Mouse (Mus musculus): Measurements from ENCODE around the gene Sclt1. TPM values are rescaled to one million over a fixed set of nuclear protein-coding genes. Genes with fewer than 3 reads are reported as not detected.

Gene Sclt1
- total RNA-seq, 2 experiments from 2014 or later = 24.2 to 35.2 TPM

GRCm38 (mm10) chr3:41589246-41589914 lies 152.9 kb downstream of the Sclt1 start:
- ATAC-seq (replicated peaks; ENCODE audit: low FRiP score, poor library complexity, severe bottlenecking) = no peak

- no peak for ATAC-seq (replicated peaks; ENCODE audit: low FRiP score, poor library complexity, severe bottlenecking)
Observed at GRCm38 (mm10) chr3:41588495-41588894, 153.8 kb downstream of the Sclt1 start.

DNA sequence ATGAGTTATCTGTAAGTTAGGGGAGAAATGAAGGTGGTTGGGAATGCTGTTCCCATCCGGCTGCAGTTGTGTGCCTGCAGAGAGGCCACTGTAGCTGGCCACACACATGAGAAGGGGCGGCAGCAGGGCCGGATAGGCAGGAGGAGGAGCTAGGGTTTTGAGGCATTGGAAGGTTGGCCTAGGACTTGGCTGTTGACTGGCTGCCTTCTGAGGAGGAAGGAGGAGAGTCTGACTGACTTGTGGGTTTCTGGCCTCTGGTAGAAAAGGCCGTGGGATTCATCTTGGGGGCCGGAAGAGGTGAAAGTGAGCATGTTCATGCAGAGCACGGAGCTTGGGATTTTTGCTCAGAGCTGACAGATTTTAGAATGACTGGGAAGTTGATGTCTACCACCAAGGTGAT lies 154.7 kb downstream of the Sclt1 start:
- ATAC-seq (replicated peaks; ENCODE audit: low FRiP score, poor library complexity, severe bottlenecking) = no peak

DNA sequence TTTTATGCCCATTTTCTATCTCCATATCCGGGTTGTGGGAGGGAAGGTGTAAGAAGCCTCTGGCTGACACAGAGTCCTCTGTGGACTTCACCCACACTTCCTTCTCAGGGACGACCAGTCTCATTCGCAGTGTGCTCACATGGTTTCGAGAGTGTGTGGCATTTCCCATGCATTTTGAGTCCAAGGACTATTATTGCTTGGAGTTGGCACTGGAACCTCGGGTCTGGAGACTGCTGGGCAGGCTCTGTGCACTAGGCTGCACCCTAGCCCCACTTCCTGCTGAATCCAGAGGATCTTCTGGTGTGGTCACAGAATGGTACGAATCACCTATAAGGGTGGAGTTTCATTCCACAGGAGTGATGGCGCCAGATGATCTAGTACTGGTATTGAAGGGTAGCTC lies 155.4 kb downstream of the Sclt1 start:
- ATAC-seq (replicated peaks; ENCODE audit: low FRiP score, poor library complexity, severe bottlenecking) = no peak

DNA sequence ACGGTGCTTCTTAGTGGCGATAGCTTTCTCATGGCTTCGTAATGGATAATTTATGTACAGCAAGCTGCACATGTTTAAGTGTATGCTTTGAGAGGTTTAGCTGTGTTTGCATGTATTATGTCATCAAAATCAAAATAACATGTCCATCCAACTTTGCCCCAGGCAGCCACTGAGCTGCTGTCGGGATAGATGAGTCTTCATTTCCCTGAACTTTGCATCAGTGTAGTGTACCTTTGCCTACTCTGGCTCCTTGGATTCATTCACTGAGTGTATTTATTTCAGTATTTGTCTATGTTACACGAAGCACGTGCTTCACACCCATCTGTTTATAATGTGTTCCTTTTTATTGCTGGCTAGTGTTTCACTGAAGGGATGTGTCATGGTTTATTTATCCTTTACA lies 156.0 kb downstream of the Sclt1 start:
- ATAC-seq (replicated peaks; ENCODE audit: low FRiP score, poor library complexity, severe bottlenecking) = no peak

GRCm38 (mm10) chr3:41585548-41585947 lies 156.8 kb downstream of the Sclt1 start:
- no peak for ATAC-seq (replicated peaks; ENCODE audit: low FRiP score, poor library complexity, severe bottlenecking)

- ATAC-seq (replicated peaks; ENCODE audit: low FRiP score, poor library complexity, severe bottlenecking) = no peak
Observed at GRCm38 (mm10) chr3:41583621-41584020, 158.7 kb downstream of the Sclt1 start.

- no peak for ATAC-seq (replicated peaks; ENCODE audit: low FRiP score, poor library complexity, severe bottlenecking)
Observed at GRCm38 (mm10) chr3:41583092-41583491, 159.2 kb downstream of the Sclt1 start.

- ATAC-seq (replicated peaks; ENCODE audit: low FRiP score, poor library complexity, severe bottlenecking) = no peak
Observed at GRCm38 (mm10) chr3:41582256-41582655, 160.1 kb downstream of the Sclt1 start.

GRCm38 (mm10) chr3:41581436-41581835 lies 160.9 kb downstream of the Sclt1 start:
- ATAC-seq (replicated peaks; ENCODE audit: low FRiP score, poor library complexity, severe bottlenecking) = no peak

- no peak for ATAC-seq (replicated peaks; ENCODE audit: low FRiP score, poor library complexity, severe bottlenecking)
Observed at GRCm38 (mm10) chr3:41580401-41581323, 161.7 kb downstream of the Sclt1 start.

GRCm38 (mm10) chr3:41579873-41580272 lies 162.4 kb downstream of the Sclt1 start:
- ATAC-seq (replicated peaks; ENCODE audit: low FRiP score, poor library complexity, severe bottlenecking) = no peak

- no peak for ATAC-seq (replicated peaks; ENCODE audit: low FRiP score, poor library complexity, severe bottlenecking)
Observed at GRCm38 (mm10) chr3:41577240-41577639, 165.1 kb downstream of the Sclt1 start.

Other genes with a start within 250 kb of the Sclt1 start
- gene Jade1, start 186.8 kb downstream of the Sclt1 start, total RNA-seq (2015; ENCODE audit: low replicate concordance) = 35.0 and 40.2 TPM in 2 replicates
- 34.0 and 38.2 TPM in 2 replicates for gene Jade1, start 186.8 kb downstream of the Sclt1 start, total RNA-seq (2017; ENCODE audit: low replicate concordance)
- gene D3Ertd751e, start 97 bp upstream of the Sclt1 start, total RNA-seq (2015; ENCODE audit: low replicate concordance) = 2.5 and 2.9 TPM in 2 replicates
- gene D3Ertd751e, start 97 bp upstream of the Sclt1 start, total RNA-seq (2017; ENCODE audit: low replicate concordance) = 0.83 and 5.1 TPM in 2 replicates

Data from erythroid progenitor cell, adult 5-6 weeks (primary cell).